Mouse (Mus musculus): Measurements from ENCODE around the gene Slc25a4. TPM values are rescaled to one million over a fixed set of nuclear protein-coding genes. Genes with fewer than 3 reads are reported as not detected.

Gene Slc25a4
- polyA plus RNA-seq, 1 experiment = 105 TPM

- DNase-seq (ENCODE audit: low read depth, low spot score) = no peak
- WGBS = 80% methylated on average over 12 of the region's 12 CpGs
These were observed 2.7 kb downstream of the Slc25a4 start for GRCm38 (mm10) chr8:46208354-46208753.

- 93% methylated on average over 6 of the region's 6 CpGs for WGBS
- DNase-seq (ENCODE audit: low read depth, low spot score) = no peak
These were observed 5.0 kb downstream of the Slc25a4 start for GRCm38 (mm10) chr8:46206107-46206506.

DNA sequence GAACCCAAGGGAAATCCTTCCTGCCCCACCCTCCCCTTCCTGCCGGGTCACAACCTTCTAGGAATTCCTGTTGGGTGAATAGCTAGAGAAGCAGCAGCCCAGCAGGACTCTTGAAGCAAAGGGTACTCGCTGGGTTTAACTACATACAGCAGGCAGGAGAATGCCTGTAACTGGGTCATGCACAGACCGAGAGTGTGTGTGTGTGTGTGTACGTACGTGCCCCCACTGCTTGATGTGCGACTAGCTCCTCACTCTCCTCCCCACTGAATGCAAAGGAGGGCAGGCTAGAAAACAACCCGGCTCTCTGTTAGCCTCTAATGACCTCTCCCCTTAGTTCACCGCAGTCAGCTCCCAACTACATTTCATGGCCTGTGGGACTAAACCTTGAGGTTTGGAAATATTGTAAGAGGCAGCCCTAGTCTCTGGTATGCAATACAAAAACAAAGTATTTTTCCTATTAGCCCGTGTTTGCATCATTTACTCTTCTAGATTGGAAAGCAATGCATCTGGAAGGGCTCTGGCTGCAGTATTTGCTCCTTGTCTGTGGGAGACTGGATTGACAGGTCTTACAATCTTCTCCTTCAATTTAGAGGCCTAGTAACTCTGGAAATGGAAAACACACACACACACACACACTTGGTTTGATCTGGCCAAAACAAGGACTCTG is 6.0 kb downstream of the Slc25a4 start:
- no peak for DNase-seq (ENCODE audit: low read depth, low spot score)
- 74% methylated on average over 9 of the region's 9 CpGs for WGBS

GRCm38 (mm10) chr8:46204301-46204700 is 6.8 kb downstream of the Slc25a4 start:
- 86% methylated on average over 3 of the region's 3 CpGs for WGBS
- no peak for DNase-seq (ENCODE audit: low read depth, low spot score)

DNA sequence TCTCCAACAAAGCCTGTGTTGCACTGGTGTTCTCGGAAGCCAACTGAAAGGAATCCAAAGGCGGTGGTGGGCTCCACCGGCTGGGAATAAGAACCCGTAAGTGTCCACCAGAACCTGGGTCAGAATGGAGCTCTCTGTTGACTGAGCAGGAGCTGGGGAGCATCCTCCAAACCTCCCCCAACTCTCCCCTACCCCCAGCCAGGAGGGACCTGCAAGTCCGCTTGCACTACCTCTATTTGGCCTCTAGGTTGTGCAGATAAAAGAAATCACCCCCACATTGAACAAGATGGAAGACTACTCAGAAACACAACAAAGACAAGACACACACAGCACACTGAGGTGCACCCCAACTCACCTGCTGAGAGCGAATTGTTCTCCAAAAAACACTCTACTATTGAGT is 8.7 kb downstream of the Slc25a4 start:
- DNase-seq (ENCODE audit: low read depth, low spot score) = no peak
- 94% methylated on average over 6 of the region's 6 CpGs for WGBS

DNA sequence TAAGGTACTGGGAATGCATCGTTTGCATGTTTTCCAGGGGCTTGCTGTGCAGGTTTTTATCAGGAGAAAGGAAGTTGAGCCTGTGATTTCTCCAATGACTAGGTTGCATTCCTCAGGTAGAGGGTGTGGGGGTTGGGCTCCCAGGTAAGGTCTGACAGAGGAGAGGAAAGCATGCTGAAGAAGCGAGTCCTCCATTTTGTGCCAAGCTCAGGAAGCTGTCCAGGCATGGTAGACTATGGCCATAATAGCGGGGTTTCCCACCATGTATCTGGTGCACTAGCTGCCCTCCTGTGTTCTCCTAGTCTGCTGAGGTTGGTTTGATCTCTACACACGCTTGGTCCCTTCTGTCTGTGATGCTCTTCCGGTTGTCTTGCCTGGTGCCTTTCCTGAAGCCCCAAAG is 13.4 kb downstream of the Slc25a4 start:
- DNase-seq (ENCODE audit: low read depth, low spot score) = no peak
- WGBS = 88% methylated on average over 5 of the region's 5 CpGs

- DNase-seq (ENCODE audit: low read depth, low spot score) = no peak
- WGBS = 93% methylated on average over 3 of the region's 3 CpGs
These were observed 14.2 kb downstream of the Slc25a4 start for GRCm38 (mm10) chr8:46196877-46197276.

DNA sequence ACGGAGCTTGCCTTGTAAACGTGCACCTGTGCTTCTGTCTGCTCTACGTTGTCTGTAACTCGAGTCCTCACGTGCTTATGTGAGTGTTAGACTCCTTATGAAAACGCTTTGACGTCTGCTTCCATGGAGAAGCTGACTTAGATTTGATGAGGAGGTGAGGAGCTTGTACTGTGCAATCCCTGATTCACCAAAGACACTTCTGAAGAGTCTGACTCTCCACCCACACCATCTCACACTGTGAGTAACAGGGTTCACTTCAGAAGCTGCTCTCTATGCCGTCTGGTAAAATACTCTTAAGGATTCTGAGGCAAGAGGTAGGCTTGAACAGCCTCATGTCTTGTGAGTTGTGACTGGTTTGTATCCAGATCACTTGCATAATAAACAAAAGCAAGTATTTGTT is 18.0 kb downstream of the Slc25a4 start:
- WGBS = 88% methylated on average over 8 of the region's 8 CpGs
- no peak for DNase-seq (ENCODE audit: low read depth, low spot score)

DNA sequence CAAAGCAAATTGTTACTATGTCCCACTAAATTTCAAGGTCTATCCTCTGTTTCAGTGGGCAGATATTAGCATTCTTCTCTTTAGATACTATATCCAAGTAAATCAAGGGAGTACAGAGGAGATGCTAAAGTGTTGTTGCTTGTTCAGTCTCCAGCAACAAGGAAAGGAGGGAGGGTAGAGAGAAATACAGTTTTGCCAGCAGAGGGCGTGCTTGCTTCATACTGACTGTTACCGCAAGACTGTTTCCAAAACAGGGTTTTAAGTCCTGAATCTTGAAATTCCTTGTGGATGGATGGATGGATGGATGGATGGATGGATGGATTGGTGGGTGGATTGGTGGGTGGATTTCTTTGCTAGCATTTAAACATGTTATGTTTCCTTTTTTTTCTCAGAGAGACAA is 25.7 kb downstream of the Slc25a4 start:
- WGBS = 14% methylated on average over 2 of the region's 2 CpGs
- no peak for DNase-seq (ENCODE audit: low read depth, low spot score)

GRCm38 (mm10) chr8:46180136-46180535 is 30.9 kb downstream of the Slc25a4 start:
- DNase-seq (ENCODE audit: low read depth, low spot score) = no peak
- WGBS = 95% methylated on average over 7 of the region's 7 CpGs

DNA sequence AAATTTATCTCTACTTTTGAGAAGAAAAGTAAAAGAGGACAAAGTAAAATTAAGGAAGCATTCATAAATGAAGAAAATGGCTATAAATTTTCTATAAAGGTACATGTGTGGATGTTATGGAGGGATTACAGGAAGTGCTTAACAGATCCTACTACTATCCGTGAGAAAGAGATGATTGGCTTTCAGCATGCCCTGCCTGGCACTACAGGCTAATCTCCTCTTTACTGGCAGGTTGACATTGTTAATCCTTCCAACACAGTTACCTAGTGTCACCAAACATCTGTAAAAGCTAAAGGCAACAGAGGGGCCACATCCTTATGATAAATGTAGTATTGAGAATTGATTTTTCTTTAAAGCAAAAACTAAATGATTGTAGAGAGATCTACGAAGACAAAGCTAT is 37.4 kb downstream of the Slc25a4 start:
- WGBS = 89% methylated on average over 2 of the region's 2 CpGs

DNA sequence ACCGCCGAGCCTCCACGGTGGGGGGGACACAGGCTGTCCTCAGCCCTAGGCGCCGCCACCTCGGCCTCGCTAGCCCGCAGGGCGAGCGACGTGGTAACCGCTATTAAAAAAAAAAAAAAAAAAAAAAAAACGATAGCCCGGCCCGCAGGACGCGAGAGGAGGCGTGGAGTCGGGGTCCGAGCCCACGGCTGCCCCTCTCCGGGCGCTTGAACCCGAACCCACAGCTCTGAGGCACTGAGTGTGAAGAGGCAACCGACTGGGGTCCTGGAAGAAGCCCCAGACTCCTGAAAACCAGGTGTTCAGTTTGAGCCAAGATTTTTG is 47.3 kb downstream of the Slc25a4 start:
- under 1% methylated on average over 25 of the region's 25 CpGs for WGBS
- DNase-seq (ENCODE audit: low read depth, low spot score) = no peak

More for the DNA sequence above, 37.4 kb downstream of the Slc25a4 start:
- no peak for DNase-seq (ENCODE audit: low read depth, low spot score)

GRCm38 (mm10) chr8:46162953-46163869 is 47.9 kb downstream of the Slc25a4 start:
- under 1% methylated on average over 77 of the region's 77 CpGs for WGBS
- DNase-seq (ENCODE audit: low read depth, low spot score) = peak; percentile 87

Other genes with a start within 250 kb of the Slc25a4 start
- gene 1700029J07Rik, start 236.0 kb downstream of the Slc25a4 start, polyA plus RNA-seq (2012; rRNA removed) = 0.14 and 0.16 TPM in 2 replicates
- 17.7 and 20.5 TPM in 2 replicates for gene Ufsp2, start 235.8 kb downstream of the Slc25a4 start, polyA plus RNA-seq (2012; rRNA removed)
- 0.03 and 0.05 TPM in 2 replicates for gene Lrp2bp, start 212.0 kb downstream of the Slc25a4 start, polyA plus RNA-seq (2012; rRNA removed)
- 6.0 and 8.6 TPM in 2 replicates for gene Ankrd37, start 205.6 kb downstream of the Slc25a4 start, polyA plus RNA-seq (2012; rRNA removed)
- gene Cfap97, start 59.5 kb downstream of the Slc25a4 start, polyA plus RNA-seq (2012; rRNA removed) = 2.9 and 4.3 TPM in 2 replicates
- 6.8 and 11.7 TPM in 2 replicates for gene Snx25, start 59.1 kb downstream of the Slc25a4 start, polyA plus RNA-seq (2012; rRNA removed)
- gene Helt, start 83.4 kb upstream of the Slc25a4 start, polyA plus RNA-seq (2012; rRNA removed) = not detected in 2 replicates

Data from large intestine, adult 2 months (tissue).